Mouse (Mus musculus) small intestine, adult 2 months (tissue): ENCODE measurements at regions not wholly inside any gene's neighbourhood (a gene's known extent, or its start where the extent isn't known, plus 50 kb on each side); places are given as distances from the start of the nearest gene placed in this dataset.

ENCODE experiments used
- CTCF ChIP-seq: fragments of 200-500 bp; IDR thresholded peaks from 2 replicates; pipeline ENCODE4 v1.5.1; 2012; ENCODE audit warnings: low read depth, mild to moderate bottlenecking, control low read depth, inconsistent platforms, low read length, moderate library complexity, mixed read lengths; ENCODE audit not compliant: insufficient replicate concordance, insufficient read length; ENCODE audit errors: extremely low read depth
- POLR2A ChIP-seq: fragments of 200-500 bp; IDR thresholded peaks from 2 replicates; pipeline ENCODE4 v1.6.1; 2012; ENCODE audit warnings: low read depth, mild to moderate bottlenecking, control low read depth, inconsistent platforms, low read length, moderate library complexity

DNA sequence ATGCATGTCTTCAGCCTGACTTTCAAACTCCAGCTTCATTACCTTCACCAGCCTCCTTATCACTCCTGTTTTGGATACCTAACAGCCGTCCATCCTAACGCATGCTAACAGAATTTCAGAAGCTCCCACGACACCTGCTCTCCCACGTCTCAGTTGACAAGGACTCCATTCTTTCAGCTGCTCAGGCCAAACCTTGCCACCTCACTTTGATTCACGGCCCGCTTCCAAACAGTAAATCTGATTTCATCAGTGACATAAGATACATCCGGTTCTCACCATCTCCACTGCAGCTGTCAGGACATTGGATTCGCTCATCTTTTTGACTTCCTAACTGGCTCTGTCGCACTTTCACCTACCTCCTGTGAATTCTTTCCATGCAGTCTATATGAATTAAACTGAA, 57.1 kb upstream of the Cd44 start:
- TF ChIP-seq CTCF = no peak
- no peak for TF ChIP-seq POLR2A
